Mouse (Mus musculus) ES-E14 (cell line): ENCODE data around the gene Zfp69.

Source experiments
- CHD2 ChIP-seq: IDR thresholded peaks from 2 replicates; pipeline ENCODE4 v1.6.1; 2014; ENCODE audit warnings: mild to moderate bottlenecking, low read depth, low read length, inconsistent platforms
- HCFC1 ChIP-seq: IDR thresholded peaks from 2 replicates; pipeline ENCODE4 v1.6.1; 2012; ENCODE audit warnings: low read length, inconsistent platforms, borderline replicate concordance; ENCODE audit not compliant: insufficient read depth
- MAFK ChIP-seq: IDR thresholded peaks from 2 replicates; pipeline ENCODE4 v1.6.1; 2014; ENCODE audit warnings: mild to moderate bottlenecking, low read depth, low read length, inconsistent platforms; ENCODE audit not compliant: insufficient read depth

DNA sequence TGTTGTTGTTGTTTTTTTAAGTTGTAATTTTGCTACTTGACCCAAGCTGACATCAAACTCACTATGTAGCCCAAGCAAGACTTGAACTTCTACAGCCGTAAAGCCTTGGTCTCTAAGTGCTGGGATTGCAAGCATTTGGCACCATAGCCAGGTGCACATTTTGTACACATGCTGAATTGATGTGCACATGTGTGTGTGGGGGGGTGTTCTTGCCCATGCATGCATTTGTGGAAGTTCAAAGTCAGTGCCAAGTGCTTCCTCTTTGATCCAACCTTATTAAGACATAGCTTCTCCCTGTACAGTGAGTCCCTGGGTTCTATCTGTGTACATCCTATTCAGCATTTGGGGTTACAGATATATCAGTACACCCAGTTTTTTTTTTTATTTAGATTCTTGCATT is 4.1 kb upstream of the Zfp69 start:
- no peak for TF ChIP-seq HCFC1
- TF ChIP-seq MAFK = no peak
- TF ChIP-seq CHD2 = no peak
